Mouse (Mus musculus) kidney, adult 2 months (tissue): ENCODE measurements around the gene Stip1.
"Not testable (repeated sequence)": the region's sequence is repeated elsewhere in the genome, so short reads cannot be mapped to it uniquely, and the experiment has no call there.

Experiments
- CTCF ChIP-seq: fragments of 200-500 bp; conservative IDR thresholded peaks from 2 replicates; pipeline ENCODE4 v1.5.1; 2011; ENCODE audit warnings: low read depth, mild to moderate bottlenecking, control low read depth, low read length, moderate library complexity, mixed read lengths; ENCODE audit not compliant: insufficient read depth, insufficient read length
- POLR2A ChIP-seq: fragments of 200-500 bp; IDR thresholded peaks from one replicate; pipeline ENCODE4 v1.6.1; 2011; ENCODE audit warnings: low read depth, low read length, control low read depth

DNA sequence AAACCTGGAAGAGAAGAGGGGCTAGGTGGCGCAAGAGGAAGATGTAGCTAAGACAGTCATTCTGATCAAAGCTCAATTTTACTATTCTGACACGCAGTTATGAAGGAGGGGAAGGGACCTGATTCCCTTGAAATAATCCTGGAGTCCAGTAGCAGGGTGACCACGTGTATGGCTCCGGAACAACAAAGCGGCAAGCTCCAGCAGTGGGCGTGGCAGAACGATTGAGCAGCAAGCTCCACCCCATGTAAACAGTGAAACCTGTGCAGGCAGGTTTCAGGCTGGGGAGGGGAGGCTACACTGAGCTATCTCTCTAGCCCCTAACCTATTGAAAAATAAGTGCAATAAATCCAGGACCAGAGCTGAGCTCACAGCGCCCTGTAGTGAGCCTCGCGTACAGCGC, 35.6 kb upstream of the Stip1 start:
- TF ChIP-seq CTCF, POLR2A: not testable (repeated sequence)
